Mouse (Mus musculus) layer of hippocampus, adult 8-10 months (tissue): ENCODE measurements around the gene Shq1. TPM values are rescaled to one million over a fixed set of nuclear protein-coding genes. Genes with fewer than 3 reads are reported as not detected.

Experiments used
- DNase-seq, 2 experiments: peaks; one replicate each; pipeline ENCODE4 v3.0.0; 2022; ENCODE audit warnings: low spot score in 2 of 2
- total RNA-seq, 4 experiments: library from RNA; stranded (reverse); gene quantifications; 2 replicates each; pipeline ENCODE4 v1.2.4; 2022

Gene Shq1
- total RNA-seq, 4 experiments from 2014 or later: 4.5 to 6.7 (median 5.6) TPM

GRCm38 (mm10) chr6:100668858-100669257 lies 2.1 kb downstream of the Shq1 start:
- no peak for DNase-seq

- DNase-seq: no peak
These were observed 3.3 kb downstream of the Shq1 start for GRCm38 (mm10) chr6:100667644-100668043.

GRCm38 (mm10) chr6:100662224-100662623 lies 8.7 kb downstream of the Shq1 start:
- no peak for DNase-seq

DNA sequence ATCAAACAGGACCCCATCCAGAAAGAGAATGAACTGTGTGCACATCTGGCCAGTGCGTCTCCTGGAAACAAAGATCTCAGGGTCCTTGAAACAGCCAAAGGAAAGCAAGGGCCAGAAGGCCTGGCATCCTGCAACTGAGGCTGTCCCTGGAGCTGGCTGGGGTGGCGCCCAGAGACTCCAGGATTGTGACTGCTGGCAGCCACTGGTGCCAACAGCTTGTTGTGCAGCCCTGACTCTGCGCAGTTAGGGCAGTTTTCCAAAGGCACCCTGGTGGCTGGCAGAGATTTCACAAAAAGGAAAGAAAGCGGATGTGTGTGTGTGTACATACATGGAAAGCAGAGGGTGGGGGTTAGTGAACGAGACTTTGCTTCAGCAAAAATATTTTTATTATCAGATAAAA lies 10.6 kb downstream of the Shq1 start:
- peak; percentile 69 to 78 for DNase-seq

DNA sequence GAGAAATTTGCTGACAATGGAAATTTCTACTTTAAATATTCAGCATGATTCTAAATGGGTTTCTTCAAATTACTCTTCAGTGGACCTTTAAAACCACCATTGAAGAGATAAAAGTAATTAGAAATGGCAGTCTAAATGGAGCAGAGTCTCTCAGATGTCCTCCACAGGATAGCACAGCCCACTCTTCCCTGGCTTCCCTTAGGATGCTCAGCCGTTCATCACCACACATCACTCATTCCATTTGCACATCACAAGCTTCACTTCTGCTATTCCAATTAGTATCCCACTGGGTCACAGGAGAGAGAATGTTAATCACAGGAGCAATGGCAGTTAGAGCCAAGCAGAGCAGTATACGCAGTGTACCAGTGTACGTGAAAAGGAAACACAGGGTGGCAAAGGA lies 18.4 kb downstream of the Shq1 start:
- DNase-seq: no peak

GRCm38 (mm10) chr6:100647196-100647595 lies 23.8 kb downstream of the Shq1 start:
- DNase-seq: no peak

- DNase-seq: peak; percentile 40 to 62
These were observed 25.3 kb downstream of the Shq1 start for GRCm38 (mm10) chr6:100645469-100646201.

- no peak for DNase-seq
These were observed 26.3 kb downstream of the Shq1 start for GRCm38 (mm10) chr6:100644631-100645030.

GRCm38 (mm10) chr6:100642786-100643185 lies 28.2 kb downstream of the Shq1 start:
- no peak for DNase-seq

GRCm38 (mm10) chr6:100640591-100640990 lies 30.4 kb downstream of the Shq1 start:
- no peak for DNase-seq

DNA sequence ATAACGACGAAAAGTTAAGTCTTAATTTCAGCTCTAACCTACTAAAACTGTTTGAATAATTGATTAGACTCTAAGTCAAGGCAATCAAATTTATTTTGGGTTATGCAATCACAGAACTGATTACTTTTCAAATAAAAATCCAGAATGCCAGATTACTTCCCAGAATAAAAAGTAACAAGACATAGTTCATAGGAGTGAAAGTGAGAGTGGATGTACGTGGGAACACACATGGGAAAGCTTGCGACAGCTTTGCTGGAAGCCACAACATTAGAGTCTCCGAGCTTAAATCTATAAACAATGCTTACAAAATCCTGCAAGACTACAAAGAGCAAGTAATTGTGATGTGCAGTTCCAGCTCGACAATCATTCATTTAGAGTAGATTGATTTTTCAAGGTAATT lies 41.9 kb downstream of the Shq1 start:
- DNase-seq: no peak

DNA sequence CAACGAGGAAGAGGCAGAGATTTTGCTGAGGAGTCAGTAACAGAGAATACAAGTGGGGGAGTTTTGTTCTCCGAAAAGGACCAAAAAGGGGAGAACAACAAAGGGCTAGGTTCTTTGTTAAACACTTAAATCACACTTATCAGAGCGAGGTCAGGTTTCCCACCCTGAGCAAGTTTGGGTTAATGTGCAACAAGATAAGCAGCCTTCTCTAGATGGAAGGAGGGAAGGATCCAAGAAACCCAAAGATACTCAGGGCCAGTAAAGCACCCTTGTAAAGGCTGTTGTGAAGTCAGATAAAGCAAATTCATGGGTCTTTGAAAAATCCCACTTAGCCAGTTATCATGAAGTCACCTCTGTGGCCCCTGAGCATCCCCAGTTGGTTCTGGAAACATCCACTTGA lies 42.7 kb downstream of the Shq1 start:
- DNase-seq: no peak

DNA sequence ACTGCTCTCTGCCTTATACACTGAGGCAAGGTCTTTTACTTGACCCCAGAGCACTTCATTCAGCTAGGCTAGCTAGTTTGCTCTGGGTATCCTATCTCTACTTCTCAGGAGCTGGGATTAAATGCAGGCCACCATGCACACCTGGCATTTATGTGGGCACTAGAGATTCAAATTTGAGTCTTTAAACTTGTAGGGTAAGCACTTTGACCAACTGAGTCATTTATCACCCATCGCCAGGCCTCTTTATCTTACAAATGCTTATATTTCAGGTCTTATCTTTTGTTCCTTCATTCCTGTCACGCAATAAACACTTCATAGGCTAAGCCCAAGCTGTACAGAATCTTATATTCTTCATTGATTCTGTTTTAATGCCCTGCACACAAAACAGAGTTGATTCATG lies 47.0 kb downstream of the Shq1 start:
- DNase-seq: no peak

DNA sequence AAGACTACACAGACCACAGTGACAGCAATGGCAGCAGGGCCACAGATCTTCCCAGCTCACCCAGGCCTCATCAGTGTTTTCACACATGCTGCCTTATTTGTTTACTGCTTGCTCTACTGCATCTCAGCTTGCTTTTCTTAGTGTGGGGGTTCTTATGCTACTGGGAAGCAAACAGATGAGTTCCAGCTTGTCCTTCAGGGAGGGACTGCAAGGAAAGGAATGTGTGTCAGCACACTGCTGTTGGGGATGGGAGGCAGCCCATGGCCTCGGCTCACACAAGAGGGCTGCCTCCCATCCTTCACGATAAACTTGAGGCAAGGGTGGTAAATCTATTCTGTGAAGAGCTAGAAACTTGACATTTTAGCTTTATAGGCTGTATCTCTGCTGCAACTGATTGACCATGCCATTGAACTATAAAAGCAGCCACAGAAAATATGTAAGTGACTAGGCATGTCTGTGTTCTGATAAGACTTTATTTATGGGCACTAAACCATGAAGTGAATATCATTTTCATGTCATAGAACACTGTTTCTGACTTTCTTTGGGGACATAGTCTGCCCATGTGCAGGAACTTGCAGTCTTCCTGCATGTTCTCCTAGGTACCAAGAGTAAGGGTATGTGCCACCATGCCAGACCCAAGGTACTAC lies 48.0 kb downstream of the Shq1 start:
- no peak for DNase-seq

DNA sequence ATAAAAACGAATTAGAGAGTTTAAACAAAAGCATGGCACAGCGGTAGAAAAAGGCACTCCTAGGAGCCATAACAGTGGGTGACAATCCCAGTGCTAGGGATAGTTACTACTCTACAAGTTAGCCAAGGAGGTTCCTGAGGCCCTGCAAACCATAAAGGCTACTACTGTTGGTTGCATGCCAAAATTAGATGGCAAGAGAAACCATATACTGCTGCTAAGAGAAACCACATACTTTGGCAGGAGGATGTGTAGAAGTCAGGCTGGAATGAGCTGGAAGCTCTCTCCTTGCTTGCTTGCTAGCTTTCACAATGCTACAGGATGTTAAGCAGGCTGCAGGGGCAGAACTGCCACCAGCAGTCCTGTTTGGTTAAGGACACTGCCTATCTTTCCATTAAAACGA lies 50.5 kb downstream of the Shq1 start:
- DNase-seq: no peak

- no peak for DNase-seq
These were observed 51.6 kb downstream of the Shq1 start for GRCm38 (mm10) chr6:100619309-100619708.

GRCm38 (mm10) chr6:100616133-100616532 lies 54.8 kb downstream of the Shq1 start:
- DNase-seq: no peak

- DNase-seq: no peak
These were observed 57.2 kb downstream of the Shq1 start for GRCm38 (mm10) chr6:100613593-100614267.

GRCm38 (mm10) chr6:100610897-100611575 lies 59.9 kb downstream of the Shq1 start:
- DNase-seq: no peak

- DNase-seq: no peak
These were observed 60.8 kb downstream of the Shq1 start for GRCm38 (mm10) chr6:100610182-100610581.

- DNase-seq: no peak
These were observed 61.7 kb downstream of the Shq1 start for GRCm38 (mm10) chr6:100609256-100609655.

GRCm38 (mm10) chr6:100608429-100608828 lies 62.5 kb downstream of the Shq1 start:
- DNase-seq: no peak
